Mouse (Mus musculus): ENCODE data around the gene Hypk. TPM values are rescaled to one million over a fixed set of nuclear protein-coding genes. Genes with fewer than 3 reads are reported as not detected.
"Not testable (repeated sequence)": the region's sequence is repeated elsewhere in the genome, so short reads cannot be mapped to it uniquely, and the experiment has no call there.

Hypk gene
- polyA plus RNA-seq, 1 experiment from 2014 or later: 111 TPM

- H3K27me3 ChIP-seq: no peaks in the 10 kb centered on the region
- under 1% methylated on average over 52 of the region's 54 CpGs for WGBS
These were observed 3.5 kb upstream of the Hypk start for GRCm38 (mm10) chr2:121449545-121450011.

GRCm38 (mm10) chr2:121450093-121450492 is 3.0 kb upstream of the Hypk start:
- H3K4me1 ChIP-seq (replicated peaks): peaks cover 28% of the 10 kb centered on the region
- H3K4me2 ChIP-seq: peak overlapping the region; percentile 84
- H3K27me3 ChIP-seq: no peaks in the 10 kb centered on the region
- ATAC-seq (ENCODE audit: low FRiP score): 0 out of 2 replicates have a peak, but pooled peaks have one; percentile 0
- WGBS: 3% methylated on average over 7 of the region's 7 CpGs
- H3K27ac ChIP-seq: peak overlapping the region; percentile 98
- peaks cover 31% of the 10 kb centered on the region for H3K36me3 ChIP-seq
- peak overlapping the region; percentile 93 for H3K4me3 ChIP-seq
- H3K9ac ChIP-seq: peak overlapping the region; percentile 95
- no peaks in the 10 kb centered on the region for H3K9me3 ChIP-seq

More at GRCm38 (mm10) chr2:121449545-121450011, 3.5 kb upstream of the Hypk start:
- ATAC-seq (ENCODE audit: low FRiP score): peak; percentile 80
- H3K9me3 ChIP-seq: no peaks in the 10 kb centered on the region
- H3K9ac ChIP-seq: peak overlapping the region; percentile 95
- H3K36me3 ChIP-seq: peaks cover 31% of the 10 kb centered on the region
- peak overlapping the region; percentile 93 for H3K4me3 ChIP-seq
- peak overlapping the region; percentile 84 for H3K4me2 ChIP-seq
- peak overlapping the region; percentile 98 for H3K27ac ChIP-seq
- peaks cover 28% of the 10 kb centered on the region for H3K4me1 ChIP-seq (replicated peaks)

GRCm38 (mm10) chr2:121452361-121452760 is 729 bp upstream of the Hypk start:
- H3K4me1 ChIP-seq (replicated peaks): peaks cover 39% of the 10 kb centered on the region

GRCm38 (mm10) chr2:121453917-121454316 is 827 bp downstream of the Hypk start:
- Histone ChIP-seq H3K36me3 (peaks cover 36% of the 10 kb centered on the region), H3K27ac (no peak overlapping the region), H3K4me3 (no peak overlapping the region), H3K4me2 (no peak overlapping the region), H3K27me3 (no peaks in the 10 kb centered on the region), H3K9me3 (no peaks in the 10 kb centered on the region), H3K9ac (no peak overlapping the region), H3K4me1 (replicated peaks) (peaks cover 41% of the 10 kb centered on the region)
- no peak for ATAC-seq (ENCODE audit: low FRiP score)
- WGBS: 91% methylated on average over 6 of the region's 6 CpGs

More at GRCm38 (mm10) chr2:121452361-121452760, 729 bp upstream of the Hypk start:
- H3K27me3 ChIP-seq: no peaks in the 10 kb centered on the region
- H3K4me2 ChIP-seq: no peak overlapping the region
- peaks cover 31% of the 10 kb centered on the region for H3K36me3 ChIP-seq
- no peaks in the 10 kb centered on the region for H3K9me3 ChIP-seq
- no peak overlapping the region for H3K4me3 ChIP-seq
- ATAC-seq (ENCODE audit: low FRiP score): no peak
- no peak overlapping the region for H3K9ac ChIP-seq
- no peak overlapping the region for H3K27ac ChIP-seq
- WGBS: 86% methylated on average over 4 of the region's 4 CpGs

- Histone ChIP-seq H3K4me2 (no peak overlapping the region), H3K27ac (no peak overlapping the region), H3K9me3 (no peaks in the 10 kb centered on the region), H3K36me3 (peaks cover 49% of the 10 kb centered on the region), H3K9ac (no peak overlapping the region), H3K4me3 (no peak overlapping the region), H3K4me1 (replicated peaks) (peaks cover 35% of the 10 kb centered on the region), H3K27me3 (no peaks in the 10 kb centered on the region)
- WGBS: 80% methylated on average over 5 of the region's 5 CpGs
- ATAC-seq (ENCODE audit: low FRiP score): no peak
These were observed 2.4 kb downstream of the Hypk start for GRCm38 (mm10) chr2:121455534-121455933.

GRCm38 (mm10) chr2:121456692-121457642 is 3.9 kb downstream of the Hypk start, which contains the start of gene Serinc4:
Gene Serinc4 (minus strand): TSS chr2:121456781.
- peak within 1 kb of the TSS; percentile 78 for H3K4me3 ChIP-seq
- WGBS: 6% methylated on average over 41 of the region's 41 CpGs
- H3K9ac ChIP-seq: peak within 1 kb of the TSS; percentile 83
- H3K36me3 ChIP-seq: peaks cover 46% of the 10 kb centered on the region
- H3K4me2 ChIP-seq: peak within 1 kb of the TSS; percentile 70
- H3K27me3 ChIP-seq: no peaks in the 10 kb centered on the region
- peak; percentile 91 for ATAC-seq (ENCODE audit: low FRiP score)
- peak within 1 kb of the TSS; percentile 76 for H3K27ac ChIP-seq
- H3K9me3 ChIP-seq: no peaks in the 10 kb centered on the region
- H3K4me1 ChIP-seq (replicated peaks): peaks cover 24% of the 10 kb centered on the region

- H3K9me3 ChIP-seq: no peaks in the 10 kb centered on the region
- H3K4me1 ChIP-seq (replicated peaks): peaks cover 17% of the 10 kb centered on the region
- no peak overlapping the region for H3K4me3 ChIP-seq
- 60% methylated on average over 2 of the region's 2 CpGs for WGBS
- ATAC-seq (ENCODE audit: low FRiP score): no peak
- peaks cover 21% of the 10 kb centered on the region for H3K36me3 ChIP-seq
- H3K27me3 ChIP-seq: no peaks in the 10 kb centered on the region
- no peak overlapping the region for H3K4me2 ChIP-seq
- H3K27ac ChIP-seq: no peak overlapping the region
- no peak overlapping the region for H3K9ac ChIP-seq
These were observed 7.0 kb downstream of the Hypk start for GRCm38 (mm10) chr2:121460071-121460470.

- H3K27me3 ChIP-seq; ATAC-seq (ENCODE audit: low FRiP score); H3K9ac ChIP-seq; H3K36me3 ChIP-seq; H3K27ac ChIP-seq; H3K9me3 ChIP-seq; H3K4me3 ChIP-seq; H3K4me1 ChIP-seq (replicated peaks); H3K4me2 ChIP-seq: not testable (repeated sequence)
- no CpG with 5 or more reads among the region's 6 CpGs for WGBS
These were observed 15.9 kb downstream of the Hypk start for GRCm38 (mm10) chr2:121468982-121469381.

- Histone ChIP-seq H3K4me2 (peak overlapping the region; percentile 87), H3K4me1 (replicated peaks) (peaks cover 11% of the 10 kb centered on the region), H3K4me3 (peak overlapping the region; percentile 56; the same call in 1 of the 2 replicates)
- H3K27me3 ChIP-seq; ATAC-seq (ENCODE audit: low FRiP score); H3K36me3 ChIP-seq; H3K9me3 ChIP-seq; H3K9ac ChIP-seq; H3K27ac ChIP-seq: not testable (repeated sequence)
- 95% methylated on average over 3 of the region's 3 CpGs for WGBS
These were observed 19.7 kb downstream of the Hypk start for GRCm38 (mm10) chr2:121472783-121473182.

GRCm38 (mm10) chr2:121473301-121474179 is 20.4 kb downstream of the Hypk start, which contains the start of gene Mfap1b:
Gene Mfap1b (minus strand): TSS chr2:121474067.
- Histone ChIP-seq H3K27ac (peak within 1 kb of the TSS; percentile 78), H3K4me2 (peak within 1 kb of the TSS; percentile 87), H3K9ac (peak within 1 kb of the TSS; percentile 76), H3K4me1 (replicated peaks) (peaks cover 11% of the 10 kb centered on the region), H3K4me3 (peak within 1 kb of the TSS; percentile 56)
- ATAC-seq (ENCODE audit: low FRiP score): peak; percentile 96
- H3K36me3 ChIP-seq, H3K9me3 ChIP-seq, H3K27me3 ChIP-seq: not testable (repeated sequence)
- 6% methylated on average over 41 of the region's 41 CpGs for WGBS

- H3K27me3 ChIP-seq: no peaks in the 10 kb centered on the region
- peak overlapping the region; percentile 76 for H3K9ac ChIP-seq
- H3K4me2 ChIP-seq: peak overlapping the region; percentile 87
- peak; percentile 55 for ATAC-seq (ENCODE audit: low FRiP score)
- H3K4me3 ChIP-seq: peak overlapping the region; percentile 56
- no peaks in the 10 kb centered on the region for H3K9me3 ChIP-seq
- H3K27ac ChIP-seq: peak overlapping the region; percentile 78
- peaks cover 4% of the 10 kb centered on the region; the same call in 1 of the 2 replicates for H3K36me3 ChIP-seq
- peaks cover 11% of the 10 kb centered on the region for H3K4me1 ChIP-seq (replicated peaks)
- WGBS: 36% methylated on average over 8 of the region's 8 CpGs
These were observed 21.1 kb downstream of the Hypk start for GRCm38 (mm10) chr2:121474180-121474535.

GRCm38 (mm10) chr2:121475306-121475705 is 22.2 kb downstream of the Hypk start:
- not testable (repeated sequence) for H3K9me3 ChIP-seq; ATAC-seq (ENCODE audit: low FRiP score); H3K27me3 ChIP-seq; H3K4me2 ChIP-seq; H3K4me3 ChIP-seq; H3K9ac ChIP-seq; H3K27ac ChIP-seq; H3K36me3 ChIP-seq
- H3K4me1 ChIP-seq (replicated peaks): peaks cover 11% of the 10 kb centered on the region
- WGBS: 100% methylated on average over 2 of the region's 2 CpGs
